Mouse (Mus musculus): ENCODE data around the gene Nid2.

Gene Nid2

DNA sequence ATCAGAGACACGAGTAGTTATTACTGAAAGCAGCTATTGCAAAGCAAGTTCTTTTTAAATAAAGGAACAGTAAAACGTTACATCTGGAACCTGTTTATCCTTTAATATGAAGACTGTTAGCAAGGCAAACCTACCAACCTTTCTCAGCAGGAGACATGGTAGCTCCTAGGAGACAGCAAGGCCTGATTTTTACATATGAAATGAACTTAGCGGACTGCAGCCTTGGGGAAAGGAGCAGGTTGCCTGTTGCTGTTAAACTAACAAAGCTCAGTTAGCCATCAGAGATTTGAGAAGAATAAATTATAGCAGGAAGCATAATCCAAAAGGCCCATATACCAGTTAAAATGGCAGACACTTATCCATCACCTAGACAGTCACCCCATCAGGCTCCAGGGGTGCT, 102.4 kb downstream of the Nid2 start:
- in situ Hi-C loops (cut with MboI, MseI): no loop called here

DNA sequence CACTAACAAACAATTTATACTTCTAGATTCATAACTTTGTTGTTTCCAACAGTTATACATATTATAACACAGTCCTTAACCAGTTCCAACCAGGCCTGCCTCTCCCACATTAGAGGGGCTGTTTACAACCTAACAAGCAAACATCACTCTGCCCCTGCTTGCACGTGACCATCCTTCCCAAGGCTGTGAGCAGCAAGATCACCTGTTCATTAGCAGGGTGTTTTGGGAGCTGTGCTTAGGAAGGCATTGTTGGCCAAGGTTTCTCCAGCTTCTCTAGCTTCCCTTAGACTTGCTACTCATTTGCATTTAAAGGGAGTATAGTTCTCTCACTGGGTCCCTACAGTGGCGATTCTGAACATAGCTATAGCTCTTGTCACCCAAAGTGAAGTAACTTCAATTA, 107.2 kb downstream of the Nid2 start:
- in situ Hi-C loops (cut with MboI, MseI): no loop called here

DNA sequence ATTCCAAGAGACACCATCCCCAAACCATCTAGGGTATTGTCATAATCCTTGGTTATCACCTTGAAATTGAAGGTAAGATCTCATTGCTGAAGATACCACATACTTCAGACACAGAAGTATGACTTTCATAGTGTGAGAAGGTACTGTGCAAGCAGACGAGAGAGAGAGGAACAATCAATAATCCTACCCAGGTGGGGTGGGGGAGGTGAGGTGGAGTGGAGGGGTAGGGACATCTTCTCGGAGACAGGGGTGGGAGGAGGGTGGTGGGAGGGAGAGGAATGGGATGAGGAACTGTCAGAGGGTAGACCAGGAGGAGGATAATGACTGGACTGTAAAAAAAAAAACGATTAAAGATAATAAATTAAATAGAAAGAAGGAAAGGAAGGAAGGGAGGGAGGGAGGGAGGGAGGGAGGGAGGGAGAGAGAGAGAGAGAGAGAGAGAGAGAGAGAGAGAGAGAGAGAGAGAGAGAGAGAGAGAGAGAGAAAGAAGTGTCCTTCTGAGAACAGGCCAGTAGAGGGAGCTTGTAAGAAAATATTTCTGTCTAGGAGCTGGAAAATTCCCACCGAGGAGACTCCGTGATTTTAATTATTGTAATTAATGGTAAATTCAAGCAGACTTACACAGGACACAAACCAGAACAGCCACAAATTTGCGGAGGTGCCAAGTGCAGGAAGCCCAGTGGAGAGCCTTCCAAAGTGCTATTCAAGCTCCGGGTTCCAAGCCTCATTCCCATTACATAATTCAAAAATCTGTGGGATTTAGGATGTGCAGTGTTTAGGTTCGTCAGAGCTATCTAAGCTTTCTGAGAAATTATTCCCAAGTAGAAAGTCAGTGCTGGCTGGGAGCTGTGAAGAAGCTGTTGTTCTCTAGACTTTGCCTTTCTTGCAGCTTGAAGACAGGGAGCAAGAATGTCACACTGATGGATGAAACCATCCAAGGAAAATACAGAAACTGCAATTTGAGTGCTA, 108.0 kb downstream of the Nid2 start:
- in situ Hi-C loops (cut with MboI, MseI): no loop called here

DNA sequence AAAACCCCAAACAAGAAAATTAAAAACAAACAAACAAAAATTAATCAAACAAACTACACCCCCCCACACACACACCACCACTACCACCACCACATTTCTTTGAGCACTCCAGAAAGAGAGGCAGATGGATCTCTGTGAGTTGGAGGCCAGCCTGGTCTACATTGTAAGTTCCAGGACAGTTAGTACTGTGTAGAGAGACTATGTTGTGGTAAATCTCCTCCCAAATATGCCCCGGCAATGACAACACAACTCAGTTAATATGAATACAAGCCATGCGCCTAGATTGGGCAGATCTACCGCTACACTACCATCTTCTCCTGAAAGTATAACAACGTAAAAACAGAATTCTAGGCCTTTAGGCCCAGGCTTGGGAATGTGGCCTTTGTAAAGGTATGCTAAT, 109.2 kb downstream of the Nid2 start:
- in situ Hi-C loops (cut with MboI, MseI): no loop called here

Data from T-helper 1 cell (primary cell).